Mouse (Mus musculus): ENCODE data around the gene Tex264. TPM values are rescaled to one million over a fixed set of nuclear protein-coding genes. Genes with fewer than 3 reads are reported as not detected.
"Not testable (repeated sequence)": the region's sequence is repeated elsewhere in the genome, so short reads cannot be mapped to it uniquely, and the experiment has no call there.

Tex264 gene
- total RNA-seq, 1 experiment, result 65.9 TPM

DNA sequence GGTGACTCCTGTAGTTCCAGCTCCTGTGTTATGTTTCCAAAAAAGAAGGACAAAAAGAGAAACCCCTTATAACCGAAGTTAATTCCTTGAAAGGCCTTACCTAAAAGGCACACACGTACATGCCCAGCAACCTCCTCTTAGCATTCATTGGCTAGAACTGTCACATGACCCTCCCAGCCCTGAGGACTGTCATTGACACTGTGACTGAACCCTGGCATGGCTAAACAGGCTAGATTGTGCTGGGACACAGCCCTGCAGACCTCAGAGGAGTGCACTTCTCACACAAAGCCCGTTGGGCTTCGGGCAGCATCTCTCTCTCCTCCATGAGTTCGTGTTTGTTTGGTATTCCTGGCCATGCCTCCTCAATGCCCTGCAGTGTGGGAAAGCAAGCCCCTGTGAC, 53.5 kb downstream of the Tex264 start:
- TF ChIP-seq MAFK (IDR thresholded peaks at IDR 0.05; ENCODE audit: insufficient read depth, low read depth, low read length) (no peak), ZNF384 (IDR thresholded peaks at IDR 0.05; ENCODE audit: low read depth, low read length) (no peak), HCFC1 (IDR thresholded peaks at IDR 0.05; ENCODE audit: borderline replicate concordance, insufficient read depth, low read length) (no peak)
- H3K9ac ChIP-seq (ENCODE audit: insufficient read depth, low read depth, low read length, poor library complexity, severe bottlenecking), result no peak overlapping the region
- DNase-seq (ENCODE audit: low read depth, low spot score), result no peak
- H3K27ac ChIP-seq (ENCODE audit: insufficient read depth, low read depth, low read length, poor library complexity, severe bottlenecking), result no peak overlapping the region
- H3K4me1 ChIP-seq (ENCODE audit: control insufficient read depth in 2 of 2, insufficient read depth in 2 of 2, low read length in 2 of 2, poor library complexity in 1 of 2), result no peaks in the 10 kb centered on the region
- H3K4me3 ChIP-seq (ENCODE audit: insufficient read depth in 1 of 2, low read depth in 1 of 2, low read length in 2 of 2, poor library complexity in 1 of 2, severe bottlenecking in 1 of 2), result no peak overlapping the region
- H3K9me3 ChIP-seq (ENCODE audit: control insufficient read depth, insufficient read depth, low read depth, low read length), result no peaks in the 10 kb centered on the region
- no peaks in the 10 kb centered on the region for H3K36me3 ChIP-seq (ENCODE audit: control insufficient read depth, insufficient read depth, low read length, poor library complexity, severe bottlenecking)
- in situ Hi-C loops (cut with MboI; ENCODE audit: low sequenced_read_pairs in 2 of 2, unreplicated experiment in 2 of 2), result no loop called here

DNA sequence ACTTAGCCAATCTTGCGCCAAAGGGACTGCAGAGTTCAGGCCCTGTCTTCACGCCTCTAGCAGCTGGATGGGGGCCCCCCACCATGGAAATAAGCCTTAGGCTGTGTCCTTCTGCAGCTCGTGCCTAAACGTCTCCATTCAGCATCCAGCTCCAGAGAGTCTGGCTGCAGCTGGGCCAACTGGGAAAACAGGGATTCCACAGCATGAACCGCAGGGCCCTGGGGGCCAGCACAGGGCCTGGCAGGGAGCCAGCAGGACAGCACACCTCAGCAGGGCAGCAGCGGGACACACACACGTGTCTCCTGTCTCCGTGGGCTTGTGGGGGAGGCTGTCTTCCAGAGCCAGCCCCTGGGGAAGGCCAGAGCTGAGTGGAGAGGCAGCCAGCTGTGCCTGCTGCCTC, 57.9 kb downstream of the Tex264 start:
- H3K4me3 ChIP-seq (ENCODE audit: insufficient read depth in 1 of 2, low read depth in 1 of 2, low read length in 2 of 2, poor library complexity in 1 of 2, severe bottlenecking in 1 of 2); in situ Hi-C loops (cut with MboI; ENCODE audit: low sequenced_read_pairs in 2 of 2, unreplicated experiment in 2 of 2); H3K36me3 ChIP-seq (ENCODE audit: control insufficient read depth, insufficient read depth, low read length, poor library complexity, severe bottlenecking); H3K9ac ChIP-seq (ENCODE audit: insufficient read depth, low read depth, low read length, poor library complexity, severe bottlenecking); H3K9me3 ChIP-seq (ENCODE audit: control insufficient read depth, insufficient read depth, low read depth, low read length); H3K27ac ChIP-seq (ENCODE audit: insufficient read depth, low read depth, low read length, poor library complexity, severe bottlenecking); H3K4me1 ChIP-seq (ENCODE audit: control insufficient read depth in 2 of 2, insufficient read depth in 2 of 2, low read length in 2 of 2, poor library complexity in 1 of 2); DNase-seq (ENCODE audit: low read depth, low spot score): not testable (repeated sequence)

DNA sequence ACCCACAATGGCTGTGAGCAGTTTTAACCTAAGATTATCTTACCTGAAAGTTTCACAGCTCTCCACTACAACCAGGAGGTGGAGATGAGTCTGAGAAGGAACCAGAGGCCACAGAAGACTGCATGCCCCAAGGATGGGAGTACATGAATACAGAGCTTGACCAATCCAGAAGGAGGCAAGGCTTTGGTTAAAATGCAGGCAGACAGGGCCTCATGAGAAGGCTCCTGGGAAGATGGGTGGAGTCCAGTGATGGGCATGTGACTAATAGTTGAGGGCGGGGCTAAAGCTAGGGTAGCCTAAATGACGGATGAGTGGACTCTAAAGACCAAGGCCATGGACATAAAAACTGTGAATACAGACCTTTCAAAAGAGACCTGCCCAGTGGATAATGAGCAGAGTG, 59.4 kb downstream of the Tex264 start, which contains the start of gene Iqcf6:
Iqcf6 (plus strand) TSS at position 301 of the 400 bp plus-strand sequence.
- Histone ChIP-seq H3K9ac (ENCODE audit: insufficient read depth, low read depth, low read length, poor library complexity, severe bottlenecking) (no peak within 1 kb of the TSS), H3K27ac (ENCODE audit: insufficient read depth, low read depth, low read length, poor library complexity, severe bottlenecking) (no peak within 1 kb of the TSS), H3K4me3 (ENCODE audit: insufficient read depth in 1 of 2, low read depth in 1 of 2, low read length in 2 of 2, poor library complexity in 1 of 2, severe bottlenecking in 1 of 2) (peak within 1 kb of the TSS; percentile 3 to 36; a peak in 2 of 4 replicates), H3K36me3 (ENCODE audit: control insufficient read depth, insufficient read depth, low read length, poor library complexity, severe bottlenecking) (no peaks in the 10 kb centered on the region), H3K9me3 (ENCODE audit: control insufficient read depth, insufficient read depth, low read depth, low read length) (no peaks in the 10 kb centered on the region), H3K4me1 (ENCODE audit: control insufficient read depth in 2 of 2, insufficient read depth in 2 of 2, low read length in 2 of 2, poor library complexity in 1 of 2) (no peaks in the 10 kb centered on the region)
- no peak for DNase-seq (ENCODE audit: low read depth, low spot score)
- TF ChIP-seq CHD2 (IDR thresholded peaks at IDR 0.05; ENCODE audit: low read depth, low read length) (no peak), MAFK (IDR thresholded peaks at IDR 0.05; ENCODE audit: insufficient read depth, low read depth, low read length) (no peak), ZNF384 (IDR thresholded peaks at IDR 0.05; ENCODE audit: low read depth, low read length) (no peak), ZC3H11A (IDR thresholded peaks at IDR 0.05; ENCODE audit: borderline replicate concordance, low read depth, low read length) (no peak), HCFC1 (IDR thresholded peaks at IDR 0.05; ENCODE audit: borderline replicate concordance, insufficient read depth, low read length) (no peak)
- in situ Hi-C loops (cut with MboI; ENCODE audit: low sequenced_read_pairs in 2 of 2, unreplicated experiment in 2 of 2), result no loop called here

- no peak for DNase-seq (ENCODE audit: low read depth, low spot score)
- Histone ChIP-seq H3K9me3 (ENCODE audit: control insufficient read depth, insufficient read depth, low read depth, low read length) (no peaks in the 10 kb centered on the region), H3K4me1 (ENCODE audit: control insufficient read depth in 2 of 2, insufficient read depth in 2 of 2, low read length in 2 of 2, poor library complexity in 1 of 2) (no peaks in the 10 kb centered on the region), H3K4me3 (ENCODE audit: insufficient read depth in 1 of 2, low read depth in 1 of 2, low read length in 2 of 2, poor library complexity in 1 of 2, severe bottlenecking in 1 of 2) (no peak overlapping the region), H3K27ac (ENCODE audit: insufficient read depth, low read depth, low read length, poor library complexity, severe bottlenecking) (no peak overlapping the region), H3K9ac (ENCODE audit: insufficient read depth, low read depth, low read length, poor library complexity, severe bottlenecking) (no peak overlapping the region), H3K36me3 (ENCODE audit: control insufficient read depth, insufficient read depth, low read length, poor library complexity, severe bottlenecking) (no peaks in the 10 kb centered on the region)
- in situ Hi-C loops (cut with MboI; ENCODE audit: low sequenced_read_pairs in 2 of 2, unreplicated experiment in 2 of 2), result no loop called here
- no peak for TF ChIP-seq HCFC1 (IDR thresholded peaks at IDR 0.05; ENCODE audit: borderline replicate concordance, insufficient read depth, low read length)
- no peak for TF ChIP-seq CHD2 (IDR thresholded peaks at IDR 0.05; ENCODE audit: low read depth, low read length)
- TF ChIP-seq ZNF384 (IDR thresholded peaks at IDR 0.05; ENCODE audit: low read depth, low read length), result no peak
- TF ChIP-seq MAFK (IDR thresholded peaks at IDR 0.05; ENCODE audit: insufficient read depth, low read depth, low read length), result no peak
- TF ChIP-seq ZC3H11A (IDR thresholded peaks at IDR 0.05; ENCODE audit: borderline replicate concordance, low read depth, low read length), result no peak
These were observed 68.2 kb downstream of the Tex264 start for GRCm38 (mm10) chr9:106617496-106617895.

- Histone ChIP-seq H3K4me3 (ENCODE audit: insufficient read depth in 1 of 2, low read depth in 1 of 2, low read length in 2 of 2, poor library complexity in 1 of 2, severe bottlenecking in 1 of 2) (no peak overlapping the region), H3K36me3 (ENCODE audit: control insufficient read depth, insufficient read depth, low read length, poor library complexity, severe bottlenecking) (no peaks in the 10 kb centered on the region), H3K27ac (ENCODE audit: insufficient read depth, low read depth, low read length, poor library complexity, severe bottlenecking) (no peak overlapping the region), H3K9ac (ENCODE audit: insufficient read depth, low read depth, low read length, poor library complexity, severe bottlenecking) (no peak overlapping the region), H3K9me3 (ENCODE audit: control insufficient read depth, insufficient read depth, low read depth, low read length) (no peaks in the 10 kb centered on the region), H3K4me1 (ENCODE audit: control insufficient read depth in 2 of 2, insufficient read depth in 2 of 2, low read length in 2 of 2, poor library complexity in 1 of 2) (no peaks in the 10 kb centered on the region)
- in situ Hi-C loops (cut with MboI; ENCODE audit: low sequenced_read_pairs in 2 of 2, unreplicated experiment in 2 of 2), result no loop called here
- TF ChIP-seq ZNF384 (IDR thresholded peaks at IDR 0.05; ENCODE audit: low read depth, low read length) (no peak), ZC3H11A (IDR thresholded peaks at IDR 0.05; ENCODE audit: borderline replicate concordance, low read depth, low read length) (no peak), CHD2 (IDR thresholded peaks at IDR 0.05; ENCODE audit: low read depth, low read length) (no peak), HCFC1 (IDR thresholded peaks at IDR 0.05; ENCODE audit: borderline replicate concordance, insufficient read depth, low read length) (no peak)
- no peak for DNase-seq (ENCODE audit: low read depth, low spot score)
These were observed 69.4 kb downstream of the Tex264 start for GRCm38 (mm10) chr9:106616306-106616705.

All from ES-E14 (cell line).